Comparison of ENCODE assay signal across 9 mouse cellular contexts in genomic region chr3:59262704-59263103, GRCm38 (mm10). TPM values are rescaled to one million over a fixed set of nuclear protein-coding genes. Genes with fewer than 3 reads are reported as not detected.
DNase-seq lines count a peak whose midpoint lies in the region; ATAC-seq lines count a peak whose summit lies in the region.
"Had no signal": no experiment of that assay in that cellular context is flagged by ENCODE, and none has a peak within 500 bp of the region (broad histone marks: within the 10 kb centered on the region; RNA-seq: fewer than 3 reads in every experiment).

P2ry12 (minus strand) TSS chr3:59262871.

- H3K9ac ChIP-seq in midbrain, embryonic 12.5 days (replicated peaks), result no peak within 1 kb of the TSS
- H3K9ac ChIP-seq in midbrain, embryonic 15.5 days, result no peak within 1 kb of the TSS
- H3K9ac ChIP-seq in forebrain, embryonic 12.5 days, result no peak within 1 kb of the TSS
- no peak within 1 kb of the TSS for H3K9ac ChIP-seq in neural tube, embryonic 12.5 days

- H3K9me3 ChIP-seq in midbrain, embryonic 12.5 days, result no peaks in the 10 kb centered on the region
- H3K9me3 ChIP-seq in midbrain, embryonic 15.5 days, result no peaks in the 10 kb centered on the region
- H3K9me3 ChIP-seq in forebrain, embryonic 12.5 days, result no peaks in the 10 kb centered on the region
- H3K9me3 ChIP-seq in neural tube, embryonic 12.5 days, result no peaks in the 10 kb centered on the region
- no peaks in the 10 kb centered on the region for H3K9me3 ChIP-seq in limb, embryonic 10.5 days (replicated peaks)

- H3K27ac ChIP-seq in midbrain, embryonic 12.5 days (replicated peaks), result no peak within 1 kb of the TSS
- H3K27ac ChIP-seq in midbrain, embryonic 15.5 days, result no peak within 1 kb of the TSS
- 0 out of 2 replicates have a peak within 1 kb of the TSS, but pooled peaks have one; percentile 5 for H3K27ac ChIP-seq in forebrain, embryonic 12.5 days
- no peak within 1 kb of the TSS for H3K27ac ChIP-seq in neural tube, embryonic 12.5 days
- no peak within 1 kb of the TSS for H3K27ac ChIP-seq in limb, embryonic 10.5 days

- H3K4me2 ChIP-seq in midbrain, embryonic 12.5 days (replicated peaks), result peak within 1 kb of the TSS; percentile 19; the same call in 1 of the 2 replicates
- H3K4me2 ChIP-seq in midbrain, embryonic 15.5 days, result no peak within 1 kb of the TSS
- no peak within 1 kb of the TSS for H3K4me2 ChIP-seq in forebrain, embryonic 12.5 days
- H3K4me2 ChIP-seq in neural tube, embryonic 12.5 days (replicated peaks), result peak within 1 kb of the TSS; percentile 34

- peaks cover 10% of the 10 kb centered on the region for H3K4me1 ChIP-seq in midbrain, embryonic 12.5 days
- H3K4me1 ChIP-seq in midbrain, embryonic 15.5 days, result peaks cover 11% of the 10 kb centered on the region
- peaks cover 15% of the 10 kb centered on the region for H3K4me1 ChIP-seq in forebrain, embryonic 12.5 days
- peaks cover 6% of the 10 kb centered on the region; the same call in 1 of the 2 replicates for H3K4me1 ChIP-seq in neural tube, embryonic 12.5 days
- H3K4me1 ChIP-seq in limb, embryonic 10.5 days, result peaks cover 37% of the 10 kb centered on the region

- no peaks in the 10 kb centered on the region for H3K27me3 ChIP-seq in midbrain, embryonic 12.5 days
- H3K27me3 ChIP-seq in midbrain, embryonic 15.5 days (replicated peaks), result no peaks in the 10 kb centered on the region
- 0 out of 2 replicates have a peak, but pooled peaks cover 5% of the 10 kb centered on the region for H3K27me3 ChIP-seq in forebrain, embryonic 12.5 days
- H3K27me3 ChIP-seq in neural tube, embryonic 12.5 days (replicated peaks), result no peaks in the 10 kb centered on the region
- no peaks in the 10 kb centered on the region for H3K27me3 ChIP-seq in limb, embryonic 10.5 days (ENCODE audit: low read depth, poor library complexity, severe bottlenecking)

- DNase-seq in layer of hippocampus, adult 8-10 months (ENCODE audit: low spot score in 2 of 2), result no peak
- no peak for DNase-seq in cerebellum, postnatal 14 days
- DNase-seq in yolk sac, embryonic 10.5 days (ENCODE audit: low spot score), result no peak
- DNase-seq in limb, embryonic 10.5 days (ENCODE audit: low spot score), result no peak
- DNase-seq: kidney, adult 18-20 months had no signal

- 19% methylated on average over 7 of the region's 7 CpGs for WGBS in midbrain, embryonic 12.5 days
- 10% methylated on average over 7 of the region's 7 CpGs for WGBS in midbrain, embryonic 15.5 days
- WGBS in forebrain, embryonic 12.5 days, result 12% methylated on average over 7 of the region's 7 CpGs
- WGBS in neural tube, embryonic 12.5 days, result 15% methylated on average over 7 of the region's 7 CpGs
- 78% methylated on average over 7 of the region's 7 CpGs for WGBS in limb, embryonic 10.5 days

- H3K4me3 ChIP-seq in midbrain, embryonic 12.5 days, result no peak within 1 kb of the TSS
- no peak within 1 kb of the TSS for H3K4me3 ChIP-seq in midbrain, embryonic 15.5 days
- no peak within 1 kb of the TSS for H3K4me3 ChIP-seq in forebrain, embryonic 12.5 days (replicated peaks)
- no peak within 1 kb of the TSS for H3K4me3 ChIP-seq in neural tube, embryonic 12.5 days
- H3K4me3 ChIP-seq in limb, embryonic 10.5 days, result no peak within 1 kb of the TSS

- ATAC-seq in midbrain, embryonic 12.5 days (ENCODE audit: low FRiP score, low read depth), result peak; percentile 79
- ATAC-seq in midbrain, embryonic 15.5 days (replicated peaks), result no peak
- peak; percentile 47 for ATAC-seq in forebrain, embryonic 12.5 days (ENCODE audit: low FRiP score)
- peak; percentile 52 for ATAC-seq in neural tube, embryonic 12.5 days (ENCODE audit: low FRiP score, low read depth)

- H3K36me3 ChIP-seq in midbrain, embryonic 12.5 days, result 0 out of 2 replicates have a peak, but pooled peaks cover 3% of the 10 kb centered on the region
- no peaks in the 10 kb centered on the region for H3K36me3 ChIP-seq in midbrain, embryonic 15.5 days (replicated peaks)
- H3K36me3 ChIP-seq in forebrain, embryonic 12.5 days (replicated peaks), result peaks cover 5% of the 10 kb centered on the region; the same call in 1 of the 2 replicates
- 0 out of 2 replicates have a peak, but pooled peaks cover 3% of the 10 kb centered on the region for H3K36me3 ChIP-seq in neural tube, embryonic 12.5 days
- no peaks in the 10 kb centered on the region for H3K36me3 ChIP-seq in limb, embryonic 10.5 days

RNA-seq across cellular contexts. Expression of gene P2ry12, which starts in this region (rescaled TPM):
- 4.3 and 4.9 TPM in 2 replicates for polyA plus RNA-seq in midbrain, embryonic 12.5 days (2016; fragmentation: Nextera tagmentation; extraction: Ambion mirVana)
- polyA plus RNA-seq in midbrain, embryonic 15.5 days (2015; fragmentation: Nextera tagmentation; extraction: Ambion mirVana), result 5.9 and 7.7 TPM in 2 replicates
- polyA plus RNA-seq in forebrain, embryonic 12.5 days (2016; fragmentation: Nextera tagmentation; extraction: Ambion mirVana), result 2.9 and 4.4 TPM in 2 replicates
- 100 to 1,000 TPM in 2 of 4 experiments, 10 to 100 TPM in 2; 41.7 to 102 (median 71.7) TPM for total RNA-seq in layer of hippocampus, adult 8-10 months (2022)
- 4.5 and 5.4 TPM in 2 replicates for polyA plus RNA-seq in neural tube, embryonic 12.5 days (2016; fragmentation: Nextera tagmentation; extraction: Ambion mirVana)
- 0.06 and 0.40 TPM in 2 replicates for polyA plus RNA-seq in limb, embryonic 10.5 days (2016; fragmentation: Nextera tagmentation; extraction: Ambion mirVana)

Comparison
In these comparisons a context has a peak if more than half of its experiments do, and no peak if none do; other contexts are left out.
1. H3K4me2 ChIP-seq: peak in midbrain, embryonic 12.5 days (single experiment) and neural tube, embryonic 12.5 days (single experiment); none in midbrain, embryonic 15.5 days (single experiment) and forebrain, embryonic 12.5 days (single experiment).